Mouse (Mus musculus) c-Kit-positive CD71-positive TER-119-positive erythroid progenitor cells, embryonic 14.5 days (primary cell): ENCODE results near the gene Gm21852.
"Not testable (repeated sequence)": the region's sequence is repeated elsewhere in the genome, so short reads cannot be mapped to it uniquely, and the experiment has no call there.

Source experiments
- DNase-seq: peaks from one replicate; pipeline ENCODE4 v3.0.0-alpha.2; 2013; ENCODE audit warnings: low spot score

Gene Gm21852

DNA sequence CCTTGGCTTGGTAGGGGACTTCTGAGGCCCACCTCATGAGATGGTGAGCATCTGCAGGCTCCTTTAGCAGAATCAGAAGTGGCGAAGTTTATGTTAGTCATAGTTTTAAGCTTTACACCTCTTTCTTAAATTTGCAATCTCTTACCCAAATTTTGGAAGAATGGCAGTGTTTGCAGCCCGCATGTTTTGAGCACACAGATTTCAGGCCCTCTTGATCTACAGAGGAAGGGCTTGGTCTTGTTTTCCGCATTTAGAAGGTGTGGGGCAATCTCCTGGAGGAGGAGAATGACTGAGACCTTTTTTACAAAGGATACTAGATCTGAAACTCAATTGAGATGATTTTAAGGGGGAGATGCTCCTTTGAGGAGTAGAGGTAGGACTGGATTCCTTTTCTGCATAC lies at the start of gene Gm21852:
Gm21852 (minus strand) TSS at position 101 of the 400 bp plus-strand sequence.
- DNase-seq = not testable (repeated sequence)
